Mouse (Mus musculus) liver, embryonic 14.5 days (tissue): ENCODE data around the gene Sema5a.

Experiments
- CTCF ChIP-seq: IDR thresholded peaks from 2 replicates; pipeline ENCODE4 v1.5.1; 2016; ENCODE audit warnings: antibody characterized with exemption, low read depth, control low read depth
- EP300 ChIP-seq: IDR thresholded peaks from 2 replicates; pipeline ENCODE4 v1.6.1; 2016; ENCODE audit warnings: antibody characterized with exemption, low read depth

DNA sequence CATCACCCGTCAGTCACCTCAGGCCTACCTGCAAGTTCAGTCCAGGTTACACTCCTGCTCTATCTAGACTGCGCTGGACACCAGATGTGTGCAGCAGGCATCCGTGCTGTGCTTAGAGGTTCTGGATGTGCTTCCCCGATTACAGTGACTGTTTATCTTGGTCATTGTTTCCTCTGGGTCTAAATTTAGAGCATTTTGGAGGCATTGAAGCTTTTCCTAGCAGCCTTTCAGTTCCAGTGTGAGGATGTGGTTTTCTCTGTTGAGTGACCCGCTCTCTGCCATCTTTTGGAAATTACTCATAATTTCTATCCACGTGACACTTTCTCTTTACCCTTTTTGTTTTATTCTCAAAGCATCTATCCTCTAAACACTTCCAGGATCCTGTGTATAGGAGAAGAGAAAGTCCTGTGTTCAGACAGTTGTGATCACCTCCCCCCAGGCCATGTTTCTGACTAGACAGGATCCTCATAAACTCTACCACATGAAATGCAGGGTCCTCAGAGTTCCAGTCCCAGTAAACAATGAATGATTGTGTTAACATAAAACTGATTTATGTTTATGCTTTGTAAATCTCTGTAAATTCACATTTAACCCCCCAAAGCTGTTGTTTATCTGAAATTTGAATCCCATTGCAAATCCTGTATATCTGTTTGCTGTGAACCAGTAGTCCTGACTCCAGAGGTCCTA, 62.1 kb downstream of the Sema5a start:
- TF ChIP-seq CTCF = no peak
- TF ChIP-seq EP300 = no peak
